Mouse (Mus musculus): ENCODE data around the gene Saal1.
"Not testable (repeated sequence)": the region's sequence is repeated elsewhere in the genome, so short reads cannot be mapped to it uniquely, and the experiment has no call there.

The Saal1 gene

GRCm38 (mm10) chr7:46696754-46697153 is 13.7 kb downstream of the Saal1 start:
- DNase-seq (ENCODE audit: low read depth in 1 of 2, low spot score in 2 of 2) = no peak

- DNase-seq (ENCODE audit: low read depth in 1 of 2, low spot score in 2 of 2) = no peak
Measured at GRCm38 (mm10) chr7:46686827-46687226, 23.7 kb downstream of the Saal1 start.

GRCm38 (mm10) chr7:46680732-46681131 is 29.7 kb downstream of the Saal1 start:
- DNase-seq (ENCODE audit: low read depth in 1 of 2, low spot score in 2 of 2) = no peak

- not testable (repeated sequence) for DNase-seq (ENCODE audit: low read depth in 1 of 2, low spot score in 2 of 2)
Measured at GRCm38 (mm10) chr7:46679044-46679443, 31.4 kb downstream of the Saal1 start.

GRCm38 (mm10) chr7:46678417-46678816 is 32.1 kb downstream of the Saal1 start:
- DNase-seq (ENCODE audit: low read depth in 1 of 2, low spot score in 2 of 2) = no peak

- DNase-seq (ENCODE audit: low read depth in 1 of 2, low spot score in 2 of 2) = no peak
Measured at GRCm38 (mm10) chr7:46676808-46677360, 33.6 kb downstream of the Saal1 start.

- no peak for DNase-seq (ENCODE audit: low read depth in 1 of 2, low spot score in 2 of 2)
Measured at GRCm38 (mm10) chr7:46675886-46676285, 34.6 kb downstream of the Saal1 start.

GRCm38 (mm10) chr7:46675061-46675460 is 35.4 kb downstream of the Saal1 start:
- DNase-seq (ENCODE audit: low read depth in 1 of 2, low spot score in 2 of 2) = no peak

GRCm38 (mm10) chr7:46672160-46672672 is 38.3 kb downstream of the Saal1 start, which contains the start of gene Tph1:
Gene Tph1 (minus strand): TSS chr7:46672537.
- no peak for DNase-seq (ENCODE audit: low read depth in 1 of 2, low spot score in 2 of 2)

- DNase-seq (ENCODE audit: low read depth in 1 of 2, low spot score in 2 of 2) = no peak
Measured at GRCm38 (mm10) chr7:46667256-46667655, 43.2 kb downstream of the Saal1 start.

- peak in 1 of 2 experiments; percentile 2 for DNase-seq (ENCODE audit: low read depth in 1 of 2, low spot score in 2 of 2)
Measured at GRCm38 (mm10) chr7:46665236-46665635, 45.2 kb downstream of the Saal1 start.

GRCm38 (mm10) chr7:46661591-46662090 is 48.8 kb downstream of the Saal1 start:
- DNase-seq (ENCODE audit: low read depth in 1 of 2, low spot score in 2 of 2) = no peak

GRCm38 (mm10) chr7:46652279-46652678 is 58.2 kb downstream of the Saal1 start:
- DNase-seq (ENCODE audit: low read depth in 1 of 2, low spot score in 2 of 2) = no peak

GRCm38 (mm10) chr7:46650231-46650630 is 60.2 kb downstream of the Saal1 start:
- not testable (repeated sequence) for DNase-seq (ENCODE audit: low read depth in 1 of 2, low spot score in 2 of 2)

GRCm38 (mm10) chr7:46648431-46649140 is 61.9 kb downstream of the Saal1 start:
- DNase-seq (ENCODE audit: low read depth in 1 of 2, low spot score in 2 of 2) = no peak

GRCm38 (mm10) chr7:46643172-46643571 is 67.3 kb downstream of the Saal1 start:
- DNase-seq (ENCODE audit: low read depth in 1 of 2, low spot score in 2 of 2) = no peak

GRCm38 (mm10) chr7:46640062-46640461 is 70.4 kb downstream of the Saal1 start:
- no peak for DNase-seq (ENCODE audit: low read depth in 1 of 2, low spot score in 2 of 2)

- DNase-seq (ENCODE audit: low read depth in 1 of 2, low spot score in 2 of 2) = peak; percentile 51 to 67
Measured at GRCm38 (mm10) chr7:46639692-46640031, 70.8 kb downstream of the Saal1 start, which contains the start of gene Sergef. Gene Sergef (minus strand): TSS chr7:46639807.

- DNase-seq (ENCODE audit: low read depth in 1 of 2, low spot score in 2 of 2) = no peak
Measured at GRCm38 (mm10) chr7:46638889-46639691, 71.4 kb downstream of the Saal1 start.
